Mouse (Mus musculus) cerebellum, postnatal 14 days (tissue): ENCODE measurements around the gene Krt75.
"Not testable (repeated sequence)": the region's sequence is repeated elsewhere in the genome, so short reads cannot be mapped to it uniquely, and the experiment has no call there.

Source experiments
- DNase-seq, 2 experiments: peaks; one replicate each; pipeline ENCODE4 v3.0.0; 2021; ENCODE audit warnings: mixed read lengths in 2 of 2

Gene Krt75

GRCm38 (mm10) chr15:101573796-101574345, at the start of gene Krt75:
Gene Krt75 (minus strand): TSS chr15:101573904.
- no peak for DNase-seq

- no peak for DNase-seq
Observed at GRCm38 (mm10) chr15:101599123-101599522, 25.4 kb upstream of the Krt75 start.

GRCm38 (mm10) chr15:101588216-101588615, 14.5 kb upstream of the Krt75 start:
- no peak for DNase-seq

- DNase-seq: no peak
Observed at GRCm38 (mm10) chr15:101584456-101584855, 10.8 kb upstream of the Krt75 start.

GRCm38 (mm10) chr15:101583211-101583965, 9.7 kb upstream of the Krt75 start:
- DNase-seq: no peak

GRCm38 (mm10) chr15:101581701-101582100, 8.0 kb upstream of the Krt75 start:
- DNase-seq: no peak

GRCm38 (mm10) chr15:101575506-101575905, 1.8 kb upstream of the Krt75 start:
- no peak for DNase-seq

- peak in 1 of 2 experiments; percentile 29 for DNase-seq
Observed at GRCm38 (mm10) chr15:101567780-101568179, 5.9 kb downstream of the Krt75 start.

- DNase-seq: no peak
Observed at GRCm38 (mm10) chr15:101562850-101563249, 10.9 kb downstream of the Krt75 start, which contains the start of gene Krt90. Gene Krt90 (minus strand): TSS chr15:101562950.

GRCm38 (mm10) chr15:101558034-101558646, 15.6 kb downstream of the Krt75 start:
- DNase-seq: no peak

GRCm38 (mm10) chr15:101553169-101553568, 20.5 kb downstream of the Krt75 start:
- peak; percentile 30 to 42 for DNase-seq

- DNase-seq: no peak
Observed at GRCm38 (mm10) chr15:101552188-101552587, 21.5 kb downstream of the Krt75 start.

GRCm38 (mm10) chr15:101550567-101550966, 23.1 kb downstream of the Krt75 start, which contains the start of gene Krt82:
Gene Krt82 (minus strand): TSS chr15:101550667.
- no peak for DNase-seq

- no peak for DNase-seq
Observed at GRCm38 (mm10) chr15:101544478-101544877, 29.2 kb downstream of the Krt75 start.

- peak; percentile 13 to 25 for DNase-seq
Observed at GRCm38 (mm10) chr15:101542543-101542942, 31.2 kb downstream of the Krt75 start.

- no peak for DNase-seq
Observed at GRCm38 (mm10) chr15:101538580-101538900, 35.2 kb downstream of the Krt75 start.

- DNase-seq: no peak
Observed at GRCm38 (mm10) chr15:101537864-101538579, 35.7 kb downstream of the Krt75 start.

GRCm38 (mm10) chr15:101536054-101536850, 37.5 kb downstream of the Krt75 start:
- no peak for DNase-seq

GRCm38 (mm10) chr15:101532720-101533119, 41.0 kb downstream of the Krt75 start, which contains the start of gene Krt84:
Gene Krt84 (minus strand): TSS chr15:101532820.
- no peak for DNase-seq

GRCm38 (mm10) chr15:101522556-101523232, 51.0 kb downstream of the Krt75 start:
- DNase-seq: no peak

- DNase-seq: peak; percentile 87 to 92
Observed at GRCm38 (mm10) chr15:101519792-101520191, 53.9 kb downstream of the Krt75 start.

- not testable (repeated sequence) for DNase-seq
Observed at GRCm38 (mm10) chr15:101517161-101517560, 56.5 kb downstream of the Krt75 start, which contains the start of gene Gm49425. Gene Gm49425 (minus strand): TSS chr15:101517261.
